Mouse (Mus musculus): Measurements from ENCODE around the gene Srgap2.

Srgap2 gene

GRCm38 (mm10) chr1:131465855-131466254 lies 61.3 kb downstream of the Srgap2 start:
- no peak for DNase-seq (ENCODE audit: low read depth, low spot score)
- Histone ChIP-seq H3K27me3 (ENCODE audit: control insufficient read depth, insufficient read depth, low read length, poor library complexity, severe bottlenecking) (no peaks in the 10 kb centered on the region), H3K36me3 (ENCODE audit: control insufficient read depth, insufficient read depth, low read length, poor library complexity, severe bottlenecking) (no peaks in the 10 kb centered on the region; the same call in 1 of the 2 replicates)

GRCm38 (mm10) chr1:131463953-131464627 lies 63.1 kb downstream of the Srgap2 start:
- peak; percentile 5 for DNase-seq (ENCODE audit: low read depth, low spot score)
- no peaks in the 10 kb centered on the region for H3K36me3 ChIP-seq (ENCODE audit: control insufficient read depth, insufficient read depth, low read length, poor library complexity, severe bottlenecking)
- no peaks in the 10 kb centered on the region for H3K27me3 ChIP-seq (ENCODE audit: control insufficient read depth, insufficient read depth, low read length, poor library complexity, severe bottlenecking)

- H3K36me3 ChIP-seq (ENCODE audit: control insufficient read depth, insufficient read depth, low read length, poor library complexity, severe bottlenecking) = no peaks in the 10 kb centered on the region
- H3K27me3 ChIP-seq (ENCODE audit: control insufficient read depth, insufficient read depth, low read length, poor library complexity, severe bottlenecking) = no peaks in the 10 kb centered on the region
- DNase-seq (ENCODE audit: low read depth, low spot score) = no peak
Observed at GRCm38 (mm10) chr1:131462541-131463067, 64.5 kb downstream of the Srgap2 start.

- H3K27me3 ChIP-seq (ENCODE audit: control insufficient read depth, insufficient read depth, low read length, poor library complexity, severe bottlenecking) = no peaks in the 10 kb centered on the region
- no peaks in the 10 kb centered on the region for H3K36me3 ChIP-seq (ENCODE audit: control insufficient read depth, insufficient read depth, low read length, poor library complexity, severe bottlenecking)
- DNase-seq (ENCODE audit: low read depth, low spot score) = no peak
Observed at GRCm38 (mm10) chr1:131460914-131461530, 66.1 kb downstream of the Srgap2 start.

- no peak for DNase-seq (ENCODE audit: low read depth, low spot score)
- no peaks in the 10 kb centered on the region for H3K36me3 ChIP-seq (ENCODE audit: control insufficient read depth, insufficient read depth, low read length, poor library complexity, severe bottlenecking)
- H3K27me3 ChIP-seq (ENCODE audit: control insufficient read depth, insufficient read depth, low read length, poor library complexity, severe bottlenecking) = no peaks in the 10 kb centered on the region
Observed at GRCm38 (mm10) chr1:131455355-131455890, 71.7 kb downstream of the Srgap2 start.

- H3K27me3 ChIP-seq (ENCODE audit: control insufficient read depth, insufficient read depth, low read length, poor library complexity, severe bottlenecking) = no peaks in the 10 kb centered on the region
- no peak for DNase-seq (ENCODE audit: low read depth, low spot score)
- no peaks in the 10 kb centered on the region for H3K36me3 ChIP-seq (ENCODE audit: control insufficient read depth, insufficient read depth, low read length, poor library complexity, severe bottlenecking)
Observed at GRCm38 (mm10) chr1:131454386-131454785, 72.8 kb downstream of the Srgap2 start.

- no peaks in the 10 kb centered on the region for H3K27me3 ChIP-seq (ENCODE audit: control insufficient read depth, insufficient read depth, low read length, poor library complexity, severe bottlenecking)
- H3K36me3 ChIP-seq (ENCODE audit: control insufficient read depth, insufficient read depth, low read length, poor library complexity, severe bottlenecking) = no peaks in the 10 kb centered on the region
- DNase-seq (ENCODE audit: low read depth, low spot score) = no peak
Observed at GRCm38 (mm10) chr1:131453335-131453734, 73.8 kb downstream of the Srgap2 start.

GRCm38 (mm10) chr1:131448373-131448772 lies 78.8 kb downstream of the Srgap2 start:
- DNase-seq (ENCODE audit: low read depth, low spot score) = no peak
- H3K27me3 ChIP-seq (ENCODE audit: control insufficient read depth, insufficient read depth, low read length, poor library complexity, severe bottlenecking) = no peaks in the 10 kb centered on the region
- H3K36me3 ChIP-seq (ENCODE audit: control insufficient read depth, insufficient read depth, low read length, poor library complexity, severe bottlenecking) = no peaks in the 10 kb centered on the region

GRCm38 (mm10) chr1:131447333-131447732 lies 79.8 kb downstream of the Srgap2 start:
- Histone ChIP-seq H3K27me3 (ENCODE audit: control insufficient read depth, insufficient read depth, low read length, poor library complexity, severe bottlenecking) (no peaks in the 10 kb centered on the region), H3K36me3 (ENCODE audit: control insufficient read depth, insufficient read depth, low read length, poor library complexity, severe bottlenecking) (no peaks in the 10 kb centered on the region)
- no peak for DNase-seq (ENCODE audit: low read depth, low spot score)

GRCm38 (mm10) chr1:131446577-131446976 lies 80.6 kb downstream of the Srgap2 start:
- Histone ChIP-seq H3K27me3 (ENCODE audit: control insufficient read depth, insufficient read depth, low read length, poor library complexity, severe bottlenecking) (no peaks in the 10 kb centered on the region), H3K36me3 (ENCODE audit: control insufficient read depth, insufficient read depth, low read length, poor library complexity, severe bottlenecking) (no peaks in the 10 kb centered on the region)
- DNase-seq (ENCODE audit: low read depth, low spot score) = no peak

GRCm38 (mm10) chr1:131438556-131438955 lies 88.6 kb downstream of the Srgap2 start:
- Histone ChIP-seq H3K27me3 (ENCODE audit: control insufficient read depth, insufficient read depth, low read length, poor library complexity, severe bottlenecking) (no peaks in the 10 kb centered on the region), H3K36me3 (ENCODE audit: control insufficient read depth, insufficient read depth, low read length, poor library complexity, severe bottlenecking) (no peaks in the 10 kb centered on the region)
- DNase-seq (ENCODE audit: low read depth, low spot score) = peak; percentile 13

- Histone ChIP-seq H3K36me3 (ENCODE audit: control insufficient read depth, insufficient read depth, low read length, poor library complexity, severe bottlenecking) (no peaks in the 10 kb centered on the region), H3K27me3 (ENCODE audit: control insufficient read depth, insufficient read depth, low read length, poor library complexity, severe bottlenecking) (no peaks in the 10 kb centered on the region)
- DNase-seq (ENCODE audit: low read depth, low spot score) = no peak
Observed at GRCm38 (mm10) chr1:131437975-131438374, 89.2 kb downstream of the Srgap2 start.

GRCm38 (mm10) chr1:131436609-131437008 lies 90.5 kb downstream of the Srgap2 start:
- Histone ChIP-seq H3K27me3 (ENCODE audit: control insufficient read depth, insufficient read depth, low read length, poor library complexity, severe bottlenecking) (no peaks in the 10 kb centered on the region), H3K36me3 (ENCODE audit: control insufficient read depth, insufficient read depth, low read length, poor library complexity, severe bottlenecking) (no peaks in the 10 kb centered on the region)
- no peak for DNase-seq (ENCODE audit: low read depth, low spot score)

GRCm38 (mm10) chr1:131431456-131432246 lies 95.5 kb downstream of the Srgap2 start:
- DNase-seq (ENCODE audit: low read depth, low spot score) = no peak
- H3K36me3 ChIP-seq (ENCODE audit: control insufficient read depth, insufficient read depth, low read length, poor library complexity, severe bottlenecking) = no peaks in the 10 kb centered on the region
- no peaks in the 10 kb centered on the region for H3K27me3 ChIP-seq (ENCODE audit: control insufficient read depth, insufficient read depth, low read length, poor library complexity, severe bottlenecking)

Measured in splenic B cell, adult 2 months (primary cell).